Mouse (Mus musculus) left cerebral cortex, adult 18-20 months (tissue): ENCODE measurements around the gene Adra2c. TPM values are rescaled to one million over a fixed set of nuclear protein-coding genes. Genes with fewer than 3 reads are reported as not detected.

ENCODE experiments used
- DNase-seq, 2 experiments: peaks; one replicate each; pipeline ENCODE4 v3.0.0; 2021 to 2022; ENCODE audit warnings: low spot score in 2 of 2, mixed read lengths in 1 of 2
- total RNA-seq, 2 experiments: library from RNA; stranded (reverse); gene quantifications; 2 replicates each; pipeline ENCODE4 v1.2.3; 2021

Gene Adra2c
- total RNA-seq, 2 experiments from 2014 or later = 25.6 to 28.9 TPM

DNA sequence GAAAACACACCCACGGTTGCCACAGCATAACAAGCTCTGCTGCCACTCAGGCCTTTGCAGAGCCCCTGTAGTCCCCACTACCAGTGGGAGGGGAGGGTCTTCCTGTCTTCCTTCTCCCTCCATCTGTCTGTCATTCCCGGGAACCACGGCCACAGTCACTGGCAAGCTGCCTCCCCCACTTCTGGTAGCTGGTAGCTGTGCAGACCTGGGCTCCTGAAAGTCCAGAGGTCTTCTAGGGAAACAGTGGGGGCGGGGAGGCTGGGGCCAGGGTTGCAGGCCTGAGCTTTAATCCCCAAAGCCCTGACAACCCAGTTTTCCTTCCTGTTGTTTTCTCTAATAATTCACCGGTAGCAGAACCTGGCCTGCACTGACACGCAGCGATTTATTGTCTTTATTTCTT, 31.7 kb downstream of the Adra2c start:
- no peak for DNase-seq

DNA sequence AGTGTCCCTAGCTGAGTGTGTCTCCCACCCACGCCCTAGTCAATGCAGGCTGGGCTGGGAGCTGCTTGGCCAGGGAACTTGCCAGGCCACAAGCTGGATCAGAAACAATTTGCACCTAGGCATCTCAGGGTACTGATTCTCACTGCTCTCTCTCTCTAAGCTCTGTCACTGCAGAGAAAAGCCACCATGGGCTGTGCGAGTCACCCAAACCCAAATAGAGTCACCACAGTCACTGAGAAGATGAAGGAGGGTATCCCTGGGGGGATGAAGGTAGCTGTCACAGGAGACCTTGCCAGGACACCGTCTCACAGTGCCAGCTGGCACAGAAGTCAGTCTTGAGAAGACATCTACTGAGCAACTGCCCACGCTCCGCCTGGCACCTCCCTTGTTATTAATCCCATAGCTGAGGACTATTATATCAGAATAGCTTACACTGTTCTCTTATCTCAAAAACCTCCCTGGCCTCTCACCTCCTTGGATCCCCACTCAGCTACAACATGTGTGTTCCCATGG, 33.7 kb downstream of the Adra2c start:
- DNase-seq = no peak

DNA sequence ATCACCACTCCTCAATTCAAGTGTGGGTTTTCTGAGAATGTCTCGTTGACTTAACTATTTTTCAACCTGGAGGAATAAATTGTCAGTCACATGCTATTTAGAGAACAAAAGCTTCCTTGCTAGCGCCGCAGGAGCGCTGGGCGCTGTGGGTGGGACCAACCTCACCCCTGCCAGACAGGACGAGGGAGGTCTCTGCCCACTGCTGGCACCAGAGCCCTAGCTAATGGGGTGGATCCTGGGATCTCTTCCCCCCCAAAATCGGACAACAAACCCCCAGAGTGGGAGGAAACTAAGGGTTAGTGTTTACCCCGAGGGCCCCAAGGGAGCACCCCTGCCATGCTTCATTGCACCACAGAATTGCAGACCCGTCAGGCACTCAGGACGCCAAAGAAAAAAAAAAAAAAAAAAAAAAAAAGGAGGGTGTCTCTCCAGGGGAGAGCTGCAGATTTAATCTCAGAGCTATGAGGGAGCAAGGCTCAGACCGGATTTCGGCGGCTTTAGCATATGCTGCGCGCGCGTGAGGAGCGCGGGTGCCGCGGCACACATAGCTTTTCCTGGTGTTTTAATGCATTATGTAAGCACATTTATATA, 35.2 kb downstream of the Adra2c start:
- DNase-seq = peak; percentile 58 to 77

DNA sequence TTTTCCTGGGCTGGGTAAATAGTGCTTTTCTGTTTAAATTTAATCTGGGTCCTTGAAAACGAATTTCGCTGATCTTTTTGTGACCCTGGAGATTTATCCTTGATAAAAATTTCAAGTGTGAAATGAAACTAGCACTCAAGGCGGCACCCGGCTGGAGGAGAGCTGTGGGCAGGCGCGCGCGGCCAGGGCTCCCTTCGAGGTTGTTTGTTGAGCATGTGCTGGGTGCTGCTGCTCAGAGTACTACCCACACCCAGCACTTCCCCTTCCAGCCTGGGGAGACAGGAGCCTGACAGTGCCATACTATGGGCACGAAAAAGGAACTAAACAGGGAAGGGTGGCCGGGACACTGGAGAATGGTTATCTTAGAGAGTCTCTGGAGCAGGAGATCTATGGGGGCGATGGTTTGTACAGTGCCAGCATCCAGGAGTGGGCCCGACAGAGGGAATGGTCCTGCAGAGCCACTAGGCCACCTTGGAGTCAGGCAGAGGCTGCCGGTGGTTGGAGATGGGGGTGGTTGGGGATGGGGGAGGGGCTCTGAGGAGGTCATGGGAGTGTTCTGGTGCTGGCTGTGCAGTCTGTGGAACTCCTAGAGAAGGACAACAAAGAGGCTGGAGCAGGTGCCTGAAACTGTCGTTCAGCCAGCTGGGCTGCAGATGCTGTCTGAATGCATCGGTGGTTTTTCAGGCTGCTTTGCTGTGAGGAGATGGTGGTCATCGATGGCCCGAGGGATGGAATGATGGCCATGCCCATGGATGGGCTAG, 35.9 kb downstream of the Adra2c start:
- DNase-seq = peak; percentile 50 to 69

DNA sequence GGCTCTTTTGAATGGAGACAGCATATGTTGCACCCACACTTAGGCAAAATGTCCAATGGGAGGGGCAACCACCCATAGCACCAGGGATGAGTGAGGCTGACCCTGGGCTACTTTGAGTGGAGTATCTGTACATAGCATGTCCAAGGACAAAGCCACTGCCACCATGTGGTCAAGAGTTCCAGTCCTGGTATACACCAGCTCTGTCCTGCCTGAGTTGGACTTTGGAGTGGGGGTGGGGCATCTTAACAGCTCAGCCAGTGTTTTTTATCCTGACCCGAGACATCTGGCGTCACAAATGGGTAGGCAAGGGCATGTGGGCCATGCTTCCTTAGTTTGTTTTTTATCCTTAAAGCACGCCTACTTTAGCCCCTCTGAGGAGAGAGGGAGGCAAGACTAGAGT, 36.5 kb downstream of the Adra2c start:
- DNase-seq = no peak

DNA sequence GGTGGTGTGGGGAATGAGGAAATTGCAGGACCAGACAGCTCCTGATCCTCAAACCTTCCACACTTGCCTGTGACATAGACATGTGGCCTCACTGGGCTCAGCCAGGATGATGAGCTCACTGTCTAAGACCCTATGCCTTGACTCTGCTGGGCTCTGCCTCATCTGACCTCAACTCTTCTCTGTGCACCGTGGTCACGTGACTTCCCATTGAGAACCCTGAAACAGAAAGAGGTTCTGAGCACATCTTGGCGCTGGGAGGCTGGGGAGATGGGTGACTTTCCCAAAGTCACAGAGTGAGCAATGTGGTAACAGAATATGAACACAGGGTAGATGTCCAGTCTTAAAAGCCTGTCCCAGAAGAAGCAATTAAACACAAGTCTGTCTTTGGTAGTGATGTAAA, 37.1 kb downstream of the Adra2c start:
- no peak for DNase-seq

DNA sequence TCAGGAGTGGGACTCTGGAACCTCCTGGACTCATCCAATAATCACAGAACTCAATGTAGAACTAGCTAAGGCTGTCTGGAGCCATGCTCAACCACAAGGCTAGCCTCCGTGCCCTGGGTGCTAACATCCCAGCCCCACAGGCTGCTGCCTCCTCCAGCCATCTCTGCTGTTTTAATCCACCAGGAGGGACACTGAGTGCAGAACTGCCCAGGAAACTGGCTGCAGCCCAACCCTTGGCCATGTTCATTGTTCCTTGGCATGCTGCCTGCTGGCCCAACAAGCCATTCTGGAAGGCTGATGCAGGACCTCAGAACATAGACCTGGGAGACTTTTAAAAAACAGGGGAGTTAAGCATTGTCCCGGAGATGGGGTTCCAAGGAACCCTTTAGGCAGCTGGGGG, 42.5 kb downstream of the Adra2c start:
- peak; percentile 45 to 47 for DNase-seq

DNA sequence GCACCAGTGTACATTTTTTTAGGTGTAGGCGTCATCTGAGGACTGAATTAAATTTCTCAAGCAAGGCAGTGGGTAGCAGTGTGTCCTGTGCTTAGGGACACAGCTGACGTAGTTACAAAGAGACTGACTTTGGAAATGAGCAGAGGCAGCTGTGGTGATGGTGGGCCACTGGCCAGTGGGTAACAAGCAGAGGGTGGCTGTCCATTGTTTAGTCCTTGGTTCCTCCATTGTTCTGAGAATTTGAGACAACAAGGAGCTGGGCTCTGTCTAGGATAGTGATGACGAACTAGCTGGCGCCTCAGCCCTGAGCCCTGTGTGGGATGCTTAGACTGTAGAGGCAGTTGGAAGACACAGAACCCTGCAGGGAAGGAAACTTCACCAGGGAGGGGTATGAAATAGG, 52.7 kb downstream of the Adra2c start:
- peak; percentile 39 to 61 for DNase-seq

Other genes starting within 250 kb of the Adra2c start
- gene Hgfac, start 236.8 kb upstream of the Adra2c start, total RNA-seq = 1 to 10 TPM; 1.1 to 1.7 TPM
- gene Dok7, start 221.6 kb upstream of the Adra2c start, total RNA-seq = 10 to 100 TPM; 24.7 to 26.6 TPM
- gene Lrpap1, start 172.6 kb upstream of the Adra2c start, total RNA-seq = 100 to 1,000 TPM; 142 to 156 TPM
- gene Hmx1, start 110.8 kb downstream of the Adra2c start, total RNA-seq = not detected
- under 1 TPM; 0.14 to 0.93 TPM for gene Cpz, start 247.4 kb downstream of the Adra2c start, total RNA-seq